Mouse (Mus musculus): ENCODE measurements around the gene Dlx5. TPM values are rescaled to one million over a fixed set of nuclear protein-coding genes. Genes with fewer than 3 reads are reported as not detected.

The Dlx5 gene
- polyA plus RNA-seq, 1 experiment from 2014 or later = 40.2 TPM

DNA sequence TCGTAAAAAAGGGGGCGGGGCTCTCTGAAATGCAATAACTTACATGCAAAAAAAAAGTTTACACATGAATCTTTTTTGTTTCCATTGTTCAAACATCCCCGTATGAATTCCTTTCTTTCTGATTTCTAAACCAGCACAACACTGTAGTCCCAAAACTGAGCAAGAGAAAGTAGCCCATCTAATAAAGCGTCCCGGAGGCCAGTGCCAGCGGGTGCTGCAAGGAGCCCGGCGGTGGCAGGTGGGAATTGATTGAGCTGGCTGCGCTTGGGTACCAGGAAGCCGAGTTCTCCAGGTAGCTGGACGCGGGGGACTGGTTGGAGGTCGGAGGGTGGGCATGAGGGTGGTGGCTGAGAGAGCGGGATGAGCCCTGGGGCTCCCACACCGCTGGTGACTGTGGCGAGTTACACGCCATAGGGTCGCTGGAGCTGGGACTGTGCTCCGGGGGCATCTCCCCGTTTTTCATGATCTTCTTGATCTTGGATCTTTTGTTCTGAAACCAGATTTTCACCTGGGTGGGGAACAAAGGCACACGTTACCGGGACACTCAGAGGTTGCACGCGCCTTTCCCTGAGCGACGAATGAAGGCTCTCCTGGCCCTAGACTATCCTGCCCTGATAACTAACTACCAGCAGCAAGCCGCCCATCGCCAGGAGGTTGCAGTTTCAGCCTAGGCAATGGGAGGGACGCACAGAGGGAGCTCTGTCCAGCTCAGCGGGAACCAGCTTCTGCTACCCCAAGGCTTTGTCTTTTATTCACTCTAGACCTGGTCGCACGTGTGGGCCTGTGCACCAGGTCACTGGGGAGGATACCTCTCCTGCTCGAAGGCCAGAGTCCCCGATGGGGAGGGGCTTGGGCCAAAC, 3.7 kb downstream of the Dlx5 start:
- Histone ChIP-seq H3K27me3 (replicated peaks; ENCODE audit: control insufficient read depth, insufficient read depth, low read length) (peaks cover 82% of the 10 kb centered on the region), H3K4me1 (ENCODE audit: control insufficient read depth, insufficient read depth, low read length) (peaks cover 5% of the 10 kb centered on the region; the same call in 1 of the 2 replicates), H3K9ac (ENCODE audit: low read depth, low read length) (peak overlapping the region; percentile 91), H3K9me3 (ENCODE audit: control insufficient read depth, low read length) (no peaks in the 10 kb centered on the region), H3K36me3 (ENCODE audit: control insufficient read depth, insufficient read depth, low read length) (peaks cover 4% of the 10 kb centered on the region; the same call in 1 of the 2 replicates), H3K4me3 (ENCODE audit: low read depth, low read length) (peak overlapping the region; percentile 69), H3K27ac (replicated peaks; ENCODE audit: low read depth, low read length) (peak overlapping the region; percentile 88), H3K4me2 (ENCODE audit: low read depth, low read length) (peak overlapping the region; percentile 74)
- ATAC-seq (ENCODE audit: low read depth) = no peak
- 13% methylated on average over 34 of the region's 34 CpGs for WGBS
- peak; percentile 34 for DNase-seq (ENCODE audit: low spot score)

DNA sequence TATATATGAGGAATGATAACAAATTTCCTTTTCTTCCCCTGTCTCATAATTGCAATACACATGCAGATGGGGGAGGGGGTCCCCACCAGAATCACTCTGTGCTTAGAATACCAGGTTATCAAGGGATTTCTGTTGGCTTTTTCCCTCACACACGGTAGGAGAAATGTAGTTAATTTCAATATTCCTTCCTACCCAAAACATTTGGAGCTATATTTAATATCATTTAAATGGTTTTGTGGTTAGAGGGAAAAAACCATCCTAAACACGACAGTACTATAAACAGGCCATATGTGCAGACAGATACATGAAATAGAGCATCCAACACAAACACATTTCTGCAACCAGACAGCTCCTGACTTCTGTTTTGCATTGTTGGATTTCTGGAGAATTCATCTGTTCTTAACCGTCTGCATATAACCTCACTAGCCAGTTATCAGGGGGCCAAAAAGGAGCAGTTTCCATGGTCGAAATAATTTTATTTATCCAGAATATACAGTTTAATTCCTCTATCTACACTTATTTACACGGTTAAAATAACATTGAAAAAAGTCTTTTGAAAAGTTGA, 4.5 kb downstream of the Dlx5 start:
- WGBS = 28% methylated on average over 5 of the region's 5 CpGs
- Histone ChIP-seq H3K4me1 (ENCODE audit: control insufficient read depth, insufficient read depth, low read length) (peaks cover 5% of the 10 kb centered on the region; the same call in 1 of the 2 replicates), H3K27me3 (replicated peaks; ENCODE audit: control insufficient read depth, insufficient read depth, low read length) (peaks cover 82% of the 10 kb centered on the region), H3K4me3 (ENCODE audit: low read depth, low read length) (peak overlapping the region; percentile 69; the same call in 1 of the 2 replicates), H3K9me3 (ENCODE audit: control insufficient read depth, low read length) (no peaks in the 10 kb centered on the region), H3K27ac (replicated peaks; ENCODE audit: low read depth, low read length) (no peak overlapping the region), H3K4me2 (ENCODE audit: low read depth, low read length) (peak overlapping the region; percentile 74), H3K9ac (ENCODE audit: low read depth, low read length) (peak overlapping the region; percentile 34; the same call in 1 of the 2 replicates), H3K36me3 (ENCODE audit: control insufficient read depth, insufficient read depth, low read length) (peaks cover 4% of the 10 kb centered on the region; the same call in 1 of the 2 replicates)
- ATAC-seq (ENCODE audit: low read depth) (no peak), DNase-seq (ENCODE audit: low spot score) (no peak)

DNA sequence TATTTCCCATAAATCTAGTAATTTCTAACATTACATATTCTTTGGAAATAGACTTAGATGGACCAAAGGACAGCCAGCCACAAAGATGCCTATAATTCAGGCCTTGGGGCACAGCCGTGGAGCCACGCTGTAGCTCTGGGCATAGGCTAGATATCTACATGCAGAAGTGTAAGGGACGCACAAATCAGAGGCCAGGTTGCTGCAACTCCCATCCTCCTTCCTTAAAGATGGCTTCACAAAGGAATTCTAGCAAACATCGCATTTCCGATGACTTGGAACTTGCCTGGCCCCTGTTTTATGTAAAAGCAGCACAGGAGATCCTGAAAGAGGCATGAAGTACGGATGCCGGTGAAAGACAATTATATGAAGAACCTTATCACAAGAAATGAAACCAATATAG, 5.2 kb downstream of the Dlx5 start:
- Histone ChIP-seq H3K4me3 (ENCODE audit: low read depth, low read length) (peak overlapping the region; percentile 5; the same call in 1 of the 2 replicates), H3K9me3 (ENCODE audit: control insufficient read depth, low read length) (no peaks in the 10 kb centered on the region), H3K27me3 (replicated peaks; ENCODE audit: control insufficient read depth, insufficient read depth, low read length) (peaks cover 88% of the 10 kb centered on the region), H3K4me2 (ENCODE audit: low read depth, low read length) (peak overlapping the region; percentile 74), H3K36me3 (ENCODE audit: control insufficient read depth, insufficient read depth, low read length) (peaks cover 4% of the 10 kb centered on the region; the same call in 1 of the 2 replicates), H3K4me1 (ENCODE audit: control insufficient read depth, insufficient read depth, low read length) (peaks cover 5% of the 10 kb centered on the region; the same call in 1 of the 2 replicates), H3K27ac (replicated peaks; ENCODE audit: low read depth, low read length) (peak overlapping the region; percentile 70; the same call in 1 of the 2 replicates), H3K9ac (ENCODE audit: low read depth, low read length) (peak overlapping the region; percentile 34)
- WGBS = 37% methylated on average over 7 of the region's 7 CpGs
- DNase-seq (ENCODE audit: low spot score) (no peak), ATAC-seq (ENCODE audit: low read depth) (no peak)

DNA sequence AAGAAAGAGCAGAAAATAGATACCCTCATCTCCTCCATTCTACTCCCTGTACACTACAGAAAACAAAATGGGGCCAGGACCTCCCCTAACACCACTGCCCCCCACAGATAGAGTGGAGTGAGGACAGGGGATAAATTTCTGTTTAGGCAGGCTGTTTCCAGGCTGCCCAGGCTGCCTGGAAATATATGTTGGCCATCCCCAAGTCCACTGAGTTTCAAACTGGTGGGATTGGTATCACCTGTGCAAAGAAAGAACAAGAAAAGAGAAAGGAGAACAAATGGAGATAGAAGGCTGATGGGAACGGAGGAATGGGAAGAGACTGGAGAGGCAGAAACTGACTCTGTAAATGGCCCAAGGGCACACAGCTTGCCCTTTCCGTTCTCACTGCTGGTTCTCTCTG, 5.7 kb downstream of the Dlx5 start:
- ATAC-seq (ENCODE audit: low read depth) = no peak
- Histone ChIP-seq H3K4me2 (ENCODE audit: low read depth, low read length) (peak overlapping the region; percentile 74), H3K4me1 (ENCODE audit: control insufficient read depth, insufficient read depth, low read length) (peaks cover 3% of the 10 kb centered on the region; the same call in 1 of the 2 replicates)

DNA sequence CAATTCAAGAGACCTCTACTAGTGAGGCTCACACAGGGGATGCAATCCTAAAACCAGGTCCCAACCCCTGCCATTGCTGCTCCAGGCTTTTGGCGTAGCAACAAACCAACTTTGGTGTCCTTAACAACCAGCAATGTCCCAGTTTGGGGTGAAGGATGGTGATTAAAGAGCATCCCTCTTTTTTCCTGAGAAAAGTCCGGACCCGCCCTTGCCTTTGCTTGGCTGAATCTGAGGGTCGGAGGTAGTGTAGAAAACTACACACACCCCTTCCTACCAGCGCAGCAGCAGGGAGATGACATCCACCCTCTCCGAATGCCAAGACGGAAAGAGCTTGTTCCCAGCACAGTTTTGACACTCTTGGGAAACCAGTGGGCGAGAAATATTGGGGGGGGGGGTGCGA, 6.2 kb downstream of the Dlx5 start:
- DNase-seq (ENCODE audit: low spot score) = peak; percentile 19
- Histone ChIP-seq H3K27me3 (replicated peaks; ENCODE audit: control insufficient read depth, insufficient read depth, low read length) (peaks cover 94% of the 10 kb centered on the region), H3K4me2 (ENCODE audit: low read depth, low read length) (peak overlapping the region; percentile 74; the same call in 1 of the 2 replicates), H3K4me3 (ENCODE audit: low read depth, low read length) (no peak overlapping the region), H3K9ac (ENCODE audit: low read depth, low read length) (no peak overlapping the region), H3K36me3 (ENCODE audit: control insufficient read depth, insufficient read depth, low read length) (peaks cover 4% of the 10 kb centered on the region; the same call in 1 of the 2 replicates), H3K9me3 (ENCODE audit: control insufficient read depth, low read length) (no peaks in the 10 kb centered on the region), H3K4me1 (ENCODE audit: control insufficient read depth, insufficient read depth, low read length) (no peaks in the 10 kb centered on the region), H3K27ac (replicated peaks; ENCODE audit: low read depth, low read length) (peak overlapping the region; percentile 70)
- WGBS = 14% methylated on average over 9 of the region's 9 CpGs
- no peak for ATAC-seq (ENCODE audit: low read depth)

More for the DNA sequence above, 5.7 kb downstream of the Dlx5 start:
- Histone ChIP-seq H3K4me3 (ENCODE audit: low read depth, low read length) (peak overlapping the region; percentile 5; the same call in 1 of the 2 replicates), H3K36me3 (ENCODE audit: control insufficient read depth, insufficient read depth, low read length) (peaks cover 4% of the 10 kb centered on the region; the same call in 1 of the 2 replicates), H3K9me3 (ENCODE audit: control insufficient read depth, low read length) (no peaks in the 10 kb centered on the region), H3K27me3 (replicated peaks; ENCODE audit: control insufficient read depth, insufficient read depth, low read length) (peaks cover 93% of the 10 kb centered on the region), H3K9ac (ENCODE audit: low read depth, low read length) (peak overlapping the region; percentile 34), H3K27ac (replicated peaks; ENCODE audit: low read depth, low read length) (peak overlapping the region; percentile 70)
- DNase-seq (ENCODE audit: low spot score) = no peak
- WGBS = 21% methylated on average over 2 of the region's 2 CpGs

DNA sequence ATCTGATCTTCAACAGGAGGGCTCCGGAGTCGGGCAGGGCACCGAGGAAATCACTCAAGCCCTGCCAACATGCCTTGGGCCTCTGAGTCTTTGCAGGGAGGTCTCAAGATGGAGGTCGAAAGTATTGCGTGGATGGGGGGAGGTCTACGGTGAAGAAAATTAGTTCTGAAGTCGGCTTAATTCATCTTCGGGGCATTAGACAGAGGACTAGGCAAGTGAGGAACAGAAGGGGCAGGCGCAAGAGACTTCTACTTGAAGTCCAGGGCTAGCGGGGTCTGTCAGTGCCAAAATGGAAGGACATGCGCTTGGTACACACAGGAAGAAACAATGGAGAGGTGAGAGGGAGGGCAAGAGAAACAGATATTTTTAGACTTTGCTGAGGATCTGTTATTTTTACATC, 6.7 kb downstream of the Dlx5 start:
- WGBS = 5% methylated on average over 11 of the region's 11 CpGs
- H3K9me3 ChIP-seq (ENCODE audit: control insufficient read depth, low read length) = no peaks in the 10 kb centered on the region
- ATAC-seq (ENCODE audit: low read depth) = no peak
- H3K36me3 ChIP-seq (ENCODE audit: control insufficient read depth, insufficient read depth, low read length) = peaks cover 4% of the 10 kb centered on the region; the same call in 1 of the 2 replicates
- H3K4me2 ChIP-seq (ENCODE audit: low read depth, low read length) = peak overlapping the region; percentile 74
- DNase-seq (ENCODE audit: low spot score) = no peak
- H3K27ac ChIP-seq (replicated peaks; ENCODE audit: low read depth, low read length) = peak overlapping the region; percentile 70
- H3K27me3 ChIP-seq (replicated peaks; ENCODE audit: control insufficient read depth, insufficient read depth, low read length) = peaks cover 94% of the 10 kb centered on the region
- H3K4me1 ChIP-seq (ENCODE audit: control insufficient read depth, insufficient read depth, low read length) = no peaks in the 10 kb centered on the region
- peak overlapping the region; percentile 25 for H3K4me3 ChIP-seq (ENCODE audit: low read depth, low read length)
- peak overlapping the region; percentile 34; the same call in 1 of the 2 replicates for H3K9ac ChIP-seq (ENCODE audit: low read depth, low read length)

DNA sequence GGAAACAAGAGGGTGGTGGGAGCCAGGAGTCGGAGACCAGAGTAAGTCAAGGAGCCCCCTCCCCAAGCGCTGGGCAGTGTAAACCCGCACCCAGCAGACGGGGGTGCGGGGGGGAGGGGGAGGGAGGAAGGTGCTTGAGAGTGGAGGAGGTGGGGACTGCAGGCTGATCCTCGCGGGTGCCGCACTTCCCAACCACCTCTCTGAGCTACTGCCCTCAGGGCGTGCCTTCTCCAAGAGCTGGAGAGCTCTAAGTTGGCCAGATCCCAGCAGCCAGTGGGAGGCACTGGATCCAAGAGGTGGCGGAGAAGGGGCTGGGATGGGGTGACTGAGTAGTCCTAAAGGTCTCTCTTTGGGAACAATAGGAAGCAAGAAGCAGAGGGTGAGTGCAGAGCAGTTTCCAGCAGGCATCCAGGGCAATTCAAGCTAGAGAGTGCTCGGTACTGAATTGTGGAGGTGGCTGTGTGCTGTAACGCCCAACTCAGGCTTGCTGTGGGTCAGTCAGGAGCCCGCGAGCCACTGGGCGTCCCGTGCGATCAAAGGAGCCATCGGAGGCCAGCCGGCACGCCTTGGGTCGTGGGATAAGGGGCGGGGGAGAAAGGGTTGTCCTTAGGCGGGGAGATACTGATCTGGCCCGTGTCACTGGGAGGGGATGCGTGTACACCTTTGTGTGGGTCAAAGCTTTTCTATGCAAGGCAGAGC, 7.7 kb downstream of the Dlx5 start:
- peaks cover 4% of the 10 kb centered on the region; the same call in 1 of the 2 replicates for H3K36me3 ChIP-seq (ENCODE audit: control insufficient read depth, insufficient read depth, low read length)
- no peaks in the 10 kb centered on the region for H3K9me3 ChIP-seq (ENCODE audit: control insufficient read depth, low read length)
- DNase-seq (ENCODE audit: low spot score) (peak; percentile 67), ATAC-seq (ENCODE audit: low read depth) (peak; percentile 39; the same call in 1 of the 2 replicates)
- peaks cover 96% of the 10 kb centered on the region for H3K27me3 ChIP-seq (replicated peaks; ENCODE audit: control insufficient read depth, insufficient read depth, low read length)
- H3K4me2 ChIP-seq (ENCODE audit: low read depth, low read length) = peak overlapping the region; percentile 74
- 2% methylated on average over 22 of the region's 25 CpGs for WGBS
- H3K9ac ChIP-seq (ENCODE audit: low read depth, low read length) = peak overlapping the region; percentile 56
- peak overlapping the region; percentile 25 for H3K4me3 ChIP-seq (ENCODE audit: low read depth, low read length)
- H3K27ac ChIP-seq (replicated peaks; ENCODE audit: low read depth, low read length) = peak overlapping the region; percentile 70
- H3K4me1 ChIP-seq (ENCODE audit: control insufficient read depth, insufficient read depth, low read length) = no peaks in the 10 kb centered on the region
